Mouse (Mus musculus) cerebellum, adult 8-10 months (tissue): ENCODE data around the gene Gm7247.
"Not testable (repeated sequence)": the region's sequence is repeated elsewhere in the genome, so short reads cannot be mapped to it uniquely, and the experiment has no call there.

Experiments
- DNase-seq: peaks from one replicate; pipeline ENCODE4 v3.0.0; 2022

The Gm7247 gene

DNA sequence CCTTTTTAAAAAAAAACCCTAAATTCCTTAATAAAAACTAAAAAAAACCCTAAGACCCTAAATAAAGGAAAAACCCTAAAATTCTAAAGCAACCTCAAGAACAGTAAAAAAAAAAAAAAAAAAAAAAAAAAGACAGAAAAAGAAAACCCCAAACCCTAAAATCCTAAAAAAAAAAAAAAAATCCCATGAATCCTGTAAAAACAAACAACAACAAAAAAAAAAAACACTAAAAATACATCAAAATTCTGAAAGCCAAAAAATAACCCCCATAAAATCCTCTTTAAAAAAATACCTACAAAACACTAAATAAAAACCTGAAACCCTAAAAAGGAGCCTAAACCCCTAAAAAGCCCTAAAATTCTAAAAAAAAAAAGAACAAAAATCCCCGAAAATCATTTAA lies 135.4 kb downstream of the Gm7247 start:
- no peak for DNase-seq

DNA sequence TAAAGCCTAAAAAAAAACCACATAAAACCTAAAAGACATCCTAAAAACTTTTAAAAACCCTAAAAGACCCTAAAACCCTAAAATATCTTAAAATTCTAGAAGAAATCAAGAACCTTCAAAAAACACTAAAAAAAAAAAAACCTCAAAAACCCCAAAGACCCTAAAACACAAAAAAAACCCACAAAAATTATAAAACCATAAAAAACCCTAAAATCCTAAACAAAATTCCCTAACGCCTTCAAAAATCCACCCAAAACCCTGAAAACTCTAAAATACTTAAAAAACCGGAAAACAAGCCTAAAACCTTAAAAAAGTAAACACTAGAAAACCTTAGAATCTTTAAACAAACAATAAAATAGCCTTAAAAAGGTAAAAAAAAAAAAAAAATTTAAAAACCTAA lies 136.4 kb downstream of the Gm7247 start:
- no peak for DNase-seq

DNA sequence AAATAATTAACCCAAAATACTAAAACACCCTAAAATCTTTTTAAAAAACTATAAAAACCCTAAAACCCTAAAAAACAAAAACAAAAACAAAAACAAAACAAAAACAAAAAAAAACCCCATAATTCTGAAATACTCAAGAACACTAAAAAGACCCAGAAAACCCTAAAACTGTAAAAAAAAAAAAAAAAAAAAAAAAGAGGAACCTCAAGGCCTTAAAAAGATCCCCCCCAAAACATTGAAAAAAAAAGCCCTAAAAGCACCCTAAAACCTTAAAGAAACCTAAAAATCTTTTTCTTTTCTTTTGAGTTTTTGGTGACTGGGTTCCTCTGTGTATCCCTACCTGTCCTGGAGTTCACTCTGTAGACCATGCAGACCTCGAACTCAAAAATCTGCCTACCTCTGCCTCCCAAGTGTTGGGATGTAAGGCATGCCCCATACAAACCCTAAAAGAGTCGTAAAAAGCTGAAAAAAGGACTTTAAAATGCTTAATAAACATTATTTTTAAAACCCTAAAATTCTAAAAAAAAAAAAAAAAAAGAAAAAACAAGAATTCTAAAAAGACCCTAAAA lies 138.2 kb downstream of the Gm7247 start:
- DNase-seq, result no peak

DNA sequence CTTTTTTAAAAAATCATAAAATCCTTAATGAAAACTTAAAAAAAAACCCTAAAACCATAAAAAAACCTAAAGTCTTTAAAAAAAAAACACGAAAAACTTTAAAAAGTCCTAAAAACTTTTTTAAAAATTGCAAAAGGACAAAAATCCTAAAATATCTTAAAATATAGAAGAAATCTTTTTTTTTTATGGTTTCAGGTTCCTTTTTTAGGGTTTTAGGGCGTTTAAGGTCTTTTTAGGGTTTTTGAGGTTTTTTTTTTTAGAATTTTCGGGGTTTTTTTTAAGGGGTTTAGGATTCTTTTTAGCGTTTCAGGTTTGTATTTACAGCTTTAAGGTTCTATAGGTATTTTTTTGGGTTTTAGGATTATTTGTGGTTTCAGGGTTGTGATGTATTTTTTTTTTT lies 138.9 kb downstream of the Gm7247 start:
- no peak for DNase-seq

DNA sequence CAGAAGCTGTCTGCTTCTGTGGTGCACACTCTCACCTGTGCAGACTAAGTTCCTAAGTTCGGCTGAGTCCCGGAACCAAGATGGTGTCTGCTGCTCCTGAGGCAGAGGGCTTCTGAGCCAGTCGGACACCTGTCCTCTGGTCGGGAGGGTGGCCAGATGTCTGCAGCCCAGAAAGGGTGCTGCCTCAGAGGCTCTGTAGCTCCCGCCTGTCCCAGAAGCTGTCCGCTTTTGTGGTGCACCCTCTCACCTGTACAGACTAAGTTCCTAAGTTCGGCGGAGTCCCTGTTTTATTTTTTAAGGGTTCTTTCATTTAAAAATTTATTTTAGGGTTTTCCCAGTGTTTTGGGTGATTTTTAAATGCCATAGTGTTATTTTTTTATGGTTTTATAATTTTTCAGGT lies 145.9 kb downstream of the Gm7247 start:
- no peak for DNase-seq

DNA sequence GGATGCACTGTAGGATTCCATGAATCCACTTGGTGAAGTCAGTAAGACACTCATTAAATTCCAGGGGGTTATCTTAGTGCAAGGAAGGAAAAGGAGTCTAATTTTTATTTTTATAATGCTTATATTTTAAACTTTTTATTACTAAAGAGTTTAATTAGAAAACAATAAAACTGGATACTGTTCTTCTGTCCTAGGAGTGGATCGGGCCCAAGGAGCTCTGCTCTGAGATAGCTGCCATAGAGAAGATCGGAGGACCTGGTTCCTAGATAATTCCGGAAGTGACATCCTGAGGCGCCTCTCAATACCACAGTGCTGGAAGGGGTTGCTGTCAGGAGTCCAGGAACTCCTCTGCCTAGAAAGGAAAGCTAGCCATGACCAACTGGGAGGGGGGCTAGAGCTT lies 190.9 kb downstream of the Gm7247 start, which contains the start of gene Gm5622:
Gene Gm5622 (plus strand): TSS at position 301 of the 400 bp plus-strand sequence.
- no peak for DNase-seq

DNA sequence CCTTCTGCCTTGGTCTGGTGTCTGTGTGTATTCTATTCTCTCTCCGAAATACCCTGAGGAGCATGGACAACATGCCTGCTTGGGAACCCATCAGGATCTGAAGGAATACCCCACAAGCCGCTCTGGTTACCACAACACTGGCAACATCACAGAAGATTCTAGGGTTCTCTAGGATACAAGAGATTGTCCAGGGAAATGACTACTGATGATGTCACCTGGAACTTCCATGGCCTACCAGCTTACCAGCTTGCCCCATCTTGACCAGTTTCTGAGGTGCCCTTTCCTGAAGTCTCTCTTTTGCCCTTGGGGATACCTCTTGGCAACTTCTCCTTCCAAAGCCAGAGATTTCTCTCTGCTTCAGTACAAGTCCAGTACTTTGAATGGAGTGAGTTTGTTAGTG lies 212.4 kb downstream of the Gm7247 start, which contains the start of gene Gm17175:
Gene Gm17175 (minus strand): TSS at position 101 of the 400 bp plus-strand sequence.
- DNase-seq, result not testable (repeated sequence)

DNA sequence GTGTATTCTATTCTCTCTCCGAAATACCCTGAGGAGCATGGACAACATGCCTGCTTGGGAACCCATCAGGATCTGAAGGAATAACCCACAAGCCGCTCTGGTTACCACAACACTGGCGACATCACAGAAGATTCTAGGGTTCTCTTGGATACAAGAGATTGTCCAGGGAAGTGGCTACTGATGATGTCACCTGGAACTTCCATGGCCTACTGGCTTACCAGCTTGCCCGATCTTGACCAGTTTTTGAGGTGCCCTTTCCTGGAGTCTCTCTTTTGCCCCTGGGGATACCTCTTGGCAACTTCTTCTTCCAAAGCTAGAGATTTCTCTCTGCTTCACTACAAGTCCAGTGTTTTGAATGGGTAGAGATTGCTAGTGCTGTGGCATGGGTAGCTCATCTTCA lies 230.5 kb downstream of the Gm7247 start, which contains the start of gene Gm17174:
Gene Gm17174 (minus strand): TSS at position 101 of the 400 bp plus-strand sequence.
- DNase-seq, result not testable (repeated sequence)

DNA sequence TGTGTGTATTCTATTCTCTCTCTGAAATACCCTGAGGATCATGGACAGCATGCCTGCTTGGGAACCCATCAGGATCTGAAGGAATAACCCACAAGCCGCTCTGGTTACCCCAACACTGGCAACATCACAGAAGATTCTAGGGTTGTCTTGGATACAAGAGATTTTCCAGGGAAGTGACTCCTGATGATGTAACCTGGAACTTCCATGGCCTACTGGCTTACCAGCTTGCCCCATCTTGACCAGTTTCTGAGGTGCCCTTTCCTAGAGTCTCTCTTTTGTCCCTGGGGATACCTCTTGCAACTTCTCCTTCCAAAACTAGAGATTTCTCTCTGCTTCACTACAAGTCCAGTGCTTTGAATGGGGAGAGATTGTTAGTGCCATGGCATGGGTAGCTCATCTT lies 249.7 kb downstream of the Gm7247 start, which contains the start of gene Gm17078:
Gene Gm17078 (minus strand): TSS at position 101 of the 400 bp plus-strand sequence.
- DNase-seq, result no peak
